Mouse (Mus musculus) ES-E14 (cell line): Measurements from ENCODE around the gene Grasp. TPM values are rescaled to one million over a fixed set of nuclear protein-coding genes. Genes with fewer than 3 reads are reported as not detected.

Experiments used
- DNase-seq: peaks from one replicate; pipeline ENCODE4 v3.0.0-alpha.2; 2013; ENCODE audit warnings: low read depth, low spot score
- H3K27ac ChIP-seq: 2 replicates; pipeline ENCODE4 v1.5.1; 2012; ENCODE audit warnings: low read depth, mild to moderate bottlenecking, low read length, moderate library complexity, mixed read lengths; ENCODE audit not compliant: poor library complexity, insufficient read depth, severe bottlenecking
- H3K36me3 ChIP-seq: 2 replicates; pipeline ENCODE4 v1.6.1; 2012; ENCODE audit warnings: mild to moderate bottlenecking, low read length, moderate library complexity, mixed read lengths; ENCODE audit not compliant: control insufficient read depth, poor library complexity, insufficient read depth, severe bottlenecking
- H3K4me1 ChIP-seq, 2 experiments: fragments of 150-350 bp in 1 of 2; sonication (generic) in 1 of 2; 2 replicates each; pipeline ENCODE4 v1.6.1; 2012; ENCODE audit warnings: low read length in 2 of 2, mild to moderate bottlenecking in 1 of 2, mixed read lengths in 1 of 2; ENCODE audit not compliant: control insufficient read depth in 2 of 2, insufficient read depth in 2 of 2, poor library complexity in 1 of 2
- H3K4me3 ChIP-seq, 2 experiments: fragments of 150-350 bp in 1 of 2; sonication (generic) in 1 of 2; 2 replicates each; pipeline ENCODE4 v1.5.1; 2012; ENCODE audit warnings: low read length in 2 of 2, low read depth in 1 of 2, mild to moderate bottlenecking in 1 of 2, mixed read lengths in 1 of 2; ENCODE audit not compliant: insufficient read depth in 1 of 2, poor library complexity in 1 of 2, severe bottlenecking in 1 of 2
- H3K9ac ChIP-seq: 2 replicates; pipeline ENCODE4 v1.6.1; 2012; ENCODE audit warnings: low read depth, mild to moderate bottlenecking, low read length, mixed read lengths; ENCODE audit not compliant: poor library complexity, insufficient read depth, severe bottlenecking
- H3K9me3 ChIP-seq: fragments of 150-350 bp; sonication (generic); 2 replicates; pipeline ENCODE4 v1.6.1; 2012; ENCODE audit warnings: low read depth, mild to moderate bottlenecking, low read length; ENCODE audit not compliant: control insufficient read depth, insufficient read depth
- CHD2 ChIP-seq: IDR thresholded peaks from 2 replicates; pipeline ENCODE4 v1.6.1; 2014; ENCODE audit warnings: mild to moderate bottlenecking, low read depth, low read length, inconsistent platforms
- HCFC1 ChIP-seq: IDR thresholded peaks from 2 replicates; pipeline ENCODE4 v1.6.1; 2012; ENCODE audit warnings: low read length, inconsistent platforms, borderline replicate concordance; ENCODE audit not compliant: insufficient read depth
- MAFK ChIP-seq: IDR thresholded peaks from 2 replicates; pipeline ENCODE4 v1.6.1; 2014; ENCODE audit warnings: mild to moderate bottlenecking, low read depth, low read length, inconsistent platforms; ENCODE audit not compliant: insufficient read depth
- ZC3H11A ChIP-seq: IDR thresholded peaks from 2 replicates; pipeline ENCODE4 v1.6.1; 2012; ENCODE audit warnings: low read depth, mild to moderate bottlenecking, inconsistent platforms, low read length, borderline replicate concordance
- ZNF384 ChIP-seq: IDR thresholded peaks from 2 replicates; pipeline ENCODE4 v1.6.1; 2012; ENCODE audit warnings: low read depth, low read length, inconsistent platforms
- in situ Hi-C, 2 experiments: fragments of 600-800 bp; cut with MboI; formaldehyde crosslinking; loops; one replicate each; pipeline ENCODE4 v1.15.1; 2025; ENCODE audit warnings: low sequenced_read_pairs in 2 of 2, inconsistent platforms in 1 of 2; ENCODE audit not compliant: unreplicated experiment in 2 of 2
- total RNA-seq: library from RNA; depleted of rRNA; stranded (reverse); fragments of 300-350 nt; gene quantifications from 2 replicates; pipeline ENCODE4 v1.2.3, GENCODE M21; 2012

The Grasp gene
- total RNA-seq, 1 experiment, result 12.9 TPM

- TF ChIP-seq MAFK, result no peak
- TF ChIP-seq ZC3H11A, result peak; percentile 40; the same call in 1 of the 2 replicates
- TF ChIP-seq HCFC1, result 0 out of 2 replicates have a peak, but pooled peaks have one; percentile 42
- no peak overlapping the region for H3K27ac ChIP-seq
- peak overlapping the region; percentile 17; the same call in 1 of the 2 replicates for H3K9ac ChIP-seq
- H3K9me3 ChIP-seq, result no peaks in the 10 kb centered on the region
- in situ Hi-C loops, result no loop called here
- no peaks in the 10 kb centered on the region for H3K36me3 ChIP-seq
- H3K4me1 ChIP-seq, result peaks cover 3 to 15% of the 10 kb centered on the region in 2 experiments; a peak in 3 of 4 replicates
- peak overlapping the region; percentile 60 to 87 for H3K4me3 ChIP-seq
- DNase-seq, result peak; percentile 95
Observed at GRCm38 (mm10) chr15:101221298-101222104, 2.5 kb upstream of the Grasp start.

- no peak for DNase-seq
- in situ Hi-C loops, result no loop called here
- no peaks in the 10 kb centered on the region for H3K9me3 ChIP-seq
- H3K4me1 ChIP-seq, result peaks cover 6 to 21% of the 10 kb centered on the region in 2 experiments; a peak in 3 of 4 replicates
- no peaks in the 10 kb centered on the region for H3K36me3 ChIP-seq
- H3K9ac ChIP-seq, result no peak overlapping the region
- H3K27ac ChIP-seq, result no peak overlapping the region
- no peak overlapping the region for H3K4me3 ChIP-seq
- TF ChIP-seq ZNF384 (no peak), CHD2 (no peak), HCFC1 (no peak), MAFK (no peak), ZC3H11A (no peak)
Observed at GRCm38 (mm10) chr15:101222897-101223482, 998 bp upstream of the Grasp start.

GRCm38 (mm10) chr15:101223596-101223995 is 392 bp upstream of the Grasp start:
- in situ Hi-C loops, result no loop called here

GRCm38 (mm10) chr15:101224977-101225376 is 989 bp downstream of the Grasp start:
- TF ChIP-seq CHD2, result no peak
- no peak for TF ChIP-seq HCFC1
- no peak for TF ChIP-seq ZC3H11A
- TF ChIP-seq MAFK, result no peak
- no peak for TF ChIP-seq ZNF384
- Histone ChIP-seq H3K4me1 (peaks cover 9 to 25% of the 10 kb centered on the region in 2 experiments), H3K4me3 (peak overlapping the region; percentile 87 to 99), H3K9me3 (no peaks in the 10 kb centered on the region), H3K36me3 (peaks cover 10% of the 10 kb centered on the region), H3K9ac (peak overlapping the region; percentile 70), H3K27ac (no peak overlapping the region; the same call in 1 of the 2 replicates)
- DNase-seq, result no peak
- in situ Hi-C loops, result no loop called here

More at GRCm38 (mm10) chr15:101223596-101223995, 392 bp upstream of the Grasp start:
- TF ChIP-seq MAFK, result no peak
- no peak for DNase-seq
- Histone ChIP-seq H3K9ac (no peak overlapping the region), H3K36me3 (no peaks in the 10 kb centered on the region), H3K4me1 (peaks cover 8 to 25% of the 10 kb centered on the region in 2 experiments), H3K9me3 (no peaks in the 10 kb centered on the region), H3K27ac (no peak overlapping the region), H3K4me3 (peak overlapping the region; percentile 87 to 99)
